Mouse (Mus musculus): ENCODE data around the gene Pml. TPM values are rescaled to one million over a fixed set of nuclear protein-coding genes. Genes with fewer than 3 reads are reported as not detected.
A peak's percentile ranks its signal among the peaks of the same experiment; 100 is the strongest.

Pml gene
- polyA plus RNA-seq (2016; fragmentation: Nextera tagmentation; extraction: Ambion mirVana) = 16.1 and 18.4 TPM in 2 replicates

DNA sequence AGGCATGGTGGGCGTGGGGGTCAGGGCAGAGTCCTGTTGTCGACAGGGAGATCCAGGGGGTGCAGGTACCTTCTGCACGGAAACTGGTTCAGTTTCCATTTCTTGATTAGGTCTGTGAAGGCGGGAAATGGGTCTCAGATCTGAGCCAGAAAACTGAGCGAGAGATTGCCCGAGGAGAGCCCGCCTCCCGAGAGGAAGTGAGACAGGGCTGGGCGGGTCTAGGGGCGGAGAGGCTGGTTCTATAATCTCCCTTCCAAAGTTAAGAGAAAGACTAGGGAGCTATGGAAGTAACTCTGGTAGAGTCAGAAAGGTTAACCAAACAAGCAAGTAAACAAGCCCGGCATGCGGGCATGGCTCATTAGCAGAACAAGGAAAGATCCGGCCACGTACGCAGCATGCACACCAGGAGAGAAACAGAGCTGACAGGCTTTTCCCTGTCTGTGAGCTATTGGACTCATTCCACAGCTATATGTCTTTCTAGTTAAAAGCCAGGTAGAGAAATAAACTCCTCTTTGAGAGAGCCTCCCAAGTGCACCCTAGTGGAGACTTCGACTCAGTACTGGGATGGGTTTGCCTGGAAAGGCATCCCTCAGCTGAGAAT is at the start of gene Pml:
Pml (minus strand) TSS at position 195 of the 601 bp plus-strand sequence.
- ATAC-seq (ENCODE audit: insufficient number of reproducible peaks, insufficient read depth, low FRiP score, low TSS enrichment, low read depth) = 0 out of 2 replicates have a peak, but pooled peaks have one; percentile 40
- WGBS = 1% methylated on average over 16 of the region's 16 CpGs

GRCm38 (mm10) chr9:58297961-58298477 is 48.4 kb upstream of the Pml start:
- Histone ChIP-seq H3K27ac (no peak overlapping the region), H3K9ac (replicated peaks) (no peak overlapping the region), H3K4me1 (replicated peaks) (peaks cover 28% of the 10 kb centered on the region), H3K4me3 (replicated peaks) (no peak overlapping the region), H3K27me3 (no peaks in the 10 kb centered on the region), H3K4me2 (no peak overlapping the region), H3K36me3 (peaks cover 32% of the 10 kb centered on the region), H3K9me3 (no peaks in the 10 kb centered on the region)
- ATAC-seq (ENCODE audit: insufficient number of reproducible peaks, insufficient read depth, low FRiP score, low TSS enrichment, low read depth) = no peak
- 62% methylated on average over 4 of the region's 4 CpGs for WGBS

More for the DNA sequence above, at the start of gene Pml:
- H3K4me2 ChIP-seq = peak within 1 kb of the TSS; percentile 76
- H3K4me1 ChIP-seq (replicated peaks) = peaks cover 35% of the 10 kb centered on the region
- peak within 1 kb of the TSS; percentile 87 for H3K27ac ChIP-seq
- peak within 1 kb of the TSS; percentile 70 for H3K9ac ChIP-seq (replicated peaks)
- no peaks in the 10 kb centered on the region for H3K27me3 ChIP-seq
- peaks cover 3% of the 10 kb centered on the region; the same call in 1 of the 2 replicates for H3K36me3 ChIP-seq
- H3K9me3 ChIP-seq = no peaks in the 10 kb centered on the region
- H3K4me3 ChIP-seq (replicated peaks) = peak within 1 kb of the TSS; percentile 54

DNA sequence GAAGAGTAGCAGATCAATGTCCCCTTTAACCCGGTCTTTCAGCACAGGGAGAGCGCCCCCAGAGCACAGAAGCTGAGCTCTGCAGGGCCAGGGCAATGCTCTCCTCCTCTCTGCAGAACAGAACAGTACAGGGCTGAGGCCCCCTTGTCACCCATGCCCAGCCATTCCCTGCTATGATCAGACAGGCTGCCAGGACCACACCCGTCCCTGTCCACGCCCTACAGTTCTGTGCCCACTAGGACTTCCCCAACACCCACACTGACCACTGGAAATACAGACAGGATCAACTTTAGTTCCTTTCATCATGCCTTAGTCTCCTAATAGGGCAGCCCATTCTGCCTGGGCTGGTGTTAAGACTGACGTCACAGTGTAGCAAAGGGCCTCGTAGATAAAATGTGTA is 47.5 kb upstream of the Pml start:
- no peaks in the 10 kb centered on the region for H3K27me3 ChIP-seq
- ATAC-seq (ENCODE audit: insufficient number of reproducible peaks, insufficient read depth, low FRiP score, low TSS enrichment, low read depth) = no peak
- H3K36me3 ChIP-seq = peaks cover 38% of the 10 kb centered on the region
- H3K9ac ChIP-seq (replicated peaks) = no peak overlapping the region
- WGBS = 92% methylated on average over 6 of the region's 6 CpGs
- H3K4me1 ChIP-seq (replicated peaks) = peaks cover 24% of the 10 kb centered on the region
- H3K9me3 ChIP-seq = no peaks in the 10 kb centered on the region
- no peak overlapping the region for H3K4me3 ChIP-seq (replicated peaks)
- no peak overlapping the region for H3K4me2 ChIP-seq
- H3K27ac ChIP-seq = no peak overlapping the region

DNA sequence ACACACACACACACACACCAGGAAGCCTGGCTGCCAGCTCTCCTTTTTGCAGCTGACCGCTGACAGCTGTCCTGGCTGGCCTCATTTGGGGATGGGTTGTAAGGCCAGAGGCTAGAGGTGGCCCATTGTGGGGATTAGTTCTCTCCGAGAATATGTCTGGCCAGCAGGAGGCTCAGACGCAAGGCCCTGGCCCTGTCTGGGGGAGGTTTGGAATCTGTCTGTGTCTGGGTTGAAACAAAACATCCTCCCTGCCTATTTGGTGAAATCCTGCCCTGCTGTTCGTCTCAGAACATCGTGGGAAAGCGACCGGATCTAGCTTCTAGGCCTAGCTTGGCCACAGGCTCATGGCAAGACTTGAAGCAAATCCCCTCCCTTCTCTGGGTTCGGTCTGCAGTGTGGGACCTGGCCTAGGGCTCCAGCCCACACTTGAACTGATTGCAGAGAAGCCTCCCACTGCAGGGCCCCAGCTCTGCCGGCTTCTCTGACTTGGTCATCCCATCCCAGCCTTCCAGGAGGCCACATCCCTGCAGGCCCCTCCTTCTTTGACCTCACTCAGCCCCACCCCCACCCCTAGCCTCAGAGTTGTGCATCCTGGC is 46.3 kb upstream of the Pml start:
- peak overlapping the region; percentile 69; the same call in 1 of the 2 replicates for H3K27ac ChIP-seq
- no peak overlapping the region for H3K4me2 ChIP-seq
- H3K9ac ChIP-seq (replicated peaks) = no peak overlapping the region
- H3K36me3 ChIP-seq = peaks cover 50% of the 10 kb centered on the region
- no peak overlapping the region for H3K4me3 ChIP-seq (replicated peaks)
- WGBS = 27% methylated on average over 9 of the region's 9 CpGs
- H3K4me1 ChIP-seq (replicated peaks) = peaks cover 24% of the 10 kb centered on the region
- no peaks in the 10 kb centered on the region for H3K27me3 ChIP-seq
- H3K9me3 ChIP-seq = no peaks in the 10 kb centered on the region
- no peak for ATAC-seq (ENCODE audit: insufficient number of reproducible peaks, insufficient read depth, low FRiP score, low TSS enrichment, low read depth)

DNA sequence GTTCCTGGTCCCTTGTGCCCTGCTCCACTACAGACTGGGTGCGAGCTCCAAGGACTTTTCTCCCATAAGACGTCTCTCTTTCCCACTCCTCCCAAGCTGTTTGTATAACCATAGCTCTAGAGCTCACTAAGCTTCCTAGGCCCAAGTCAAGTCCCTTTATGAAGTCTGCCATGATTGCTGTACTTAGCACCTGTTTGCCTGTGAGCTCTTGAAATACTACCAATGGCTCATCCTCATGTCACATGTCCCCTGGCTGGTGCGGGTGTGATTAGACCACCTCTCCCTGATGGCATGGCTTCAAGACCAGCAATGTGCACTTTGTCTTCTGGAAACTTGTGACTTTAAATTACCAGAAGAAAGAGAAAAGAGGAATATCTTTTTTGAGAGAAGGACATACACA is 45.8 kb upstream of the Pml start:
- Histone ChIP-seq H3K4me1 (replicated peaks) (peaks cover 24% of the 10 kb centered on the region), H3K36me3 (peaks cover 55% of the 10 kb centered on the region), H3K27me3 (no peaks in the 10 kb centered on the region), H3K4me2 (no peak overlapping the region), H3K4me3 (replicated peaks) (no peak overlapping the region), H3K9ac (replicated peaks) (no peak overlapping the region), H3K27ac (peak overlapping the region; percentile 69; the same call in 1 of the 2 replicates), H3K9me3 (no peaks in the 10 kb centered on the region)
- 91% methylated on average over 3 of the region's 3 CpGs for WGBS
- no peak for ATAC-seq (ENCODE audit: insufficient number of reproducible peaks, insufficient read depth, low FRiP score, low TSS enrichment, low read depth)

DNA sequence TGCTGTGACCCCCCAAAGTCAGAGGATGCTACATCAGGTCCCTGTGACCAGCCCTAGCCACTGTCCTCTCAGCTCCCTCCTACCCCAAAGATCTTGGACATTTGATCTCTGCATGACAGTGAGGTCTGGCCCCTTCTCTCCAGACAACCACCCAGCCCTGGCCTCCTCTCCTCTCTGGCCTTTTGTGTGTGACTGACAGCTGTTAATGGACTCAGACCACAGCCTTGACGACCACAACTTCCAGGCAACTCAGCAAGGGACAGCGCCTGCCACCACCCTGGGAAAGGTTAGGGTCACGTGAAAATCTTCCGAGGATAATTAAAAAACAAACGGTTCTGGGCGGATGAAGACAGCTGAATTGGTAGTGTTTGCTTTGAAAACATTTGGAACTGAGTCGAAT is 44.9 kb upstream of the Pml start:
- Histone ChIP-seq H3K9me3 (no peaks in the 10 kb centered on the region), H3K4me1 (replicated peaks) (peaks cover 19% of the 10 kb centered on the region), H3K4me3 (replicated peaks) (no peak overlapping the region), H3K27ac (no peak overlapping the region; the same call in 1 of the 2 replicates), H3K27me3 (no peaks in the 10 kb centered on the region), H3K4me2 (no peak overlapping the region), H3K9ac (replicated peaks) (no peak overlapping the region), H3K36me3 (peaks cover 58% of the 10 kb centered on the region)
- ATAC-seq (ENCODE audit: insufficient number of reproducible peaks, insufficient read depth, low FRiP score, low TSS enrichment, low read depth) = no peak
- WGBS = 56% methylated on average over 7 of the region's 7 CpGs

DNA sequence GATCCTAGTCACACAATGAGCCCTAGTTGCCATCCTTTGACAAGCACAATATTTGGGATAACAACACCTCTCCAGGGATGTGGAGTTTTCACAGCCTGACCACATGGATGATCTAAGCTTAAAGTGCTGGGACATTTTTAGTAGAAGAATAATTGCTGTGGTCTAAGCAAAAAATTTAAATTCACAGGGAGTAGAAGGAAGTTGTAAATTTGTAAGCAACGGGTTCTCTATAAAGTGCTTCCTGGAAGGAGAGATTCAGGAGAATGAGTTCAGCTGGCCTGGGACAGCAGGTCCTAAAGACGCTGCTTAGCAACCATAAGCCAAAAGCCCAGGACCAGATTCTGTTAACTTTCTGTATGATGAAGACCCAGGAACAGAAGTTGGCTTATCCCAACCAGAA is 40.3 kb upstream of the Pml start:
- WGBS = 48% methylated on average over 2 of the region's 2 CpGs
- ATAC-seq (ENCODE audit: insufficient number of reproducible peaks, insufficient read depth, low FRiP score, low TSS enrichment, low read depth) = no peak
- no peaks in the 10 kb centered on the region for H3K9me3 ChIP-seq

GRCm38 (mm10) chr9:58289090-58289489 is 39.5 kb upstream of the Pml start:
- Histone ChIP-seq H3K36me3 (peaks cover 46% of the 10 kb centered on the region), H3K4me1 (replicated peaks) (no peaks in the 10 kb centered on the region), H3K9me3 (no peaks in the 10 kb centered on the region), H3K27me3 (no peaks in the 10 kb centered on the region), H3K9ac (replicated peaks) (no peak overlapping the region), H3K4me2 (no peak overlapping the region), H3K4me3 (replicated peaks) (no peak overlapping the region), H3K27ac (no peak overlapping the region)
- ATAC-seq (ENCODE audit: insufficient number of reproducible peaks, insufficient read depth, low FRiP score, low TSS enrichment, low read depth) = no peak
- 64% methylated on average over 1 of the region's 1 CpGs for WGBS

More for the DNA sequence above, 40.3 kb upstream of the Pml start:
- H3K27ac ChIP-seq = no peak overlapping the region
- H3K4me3 ChIP-seq (replicated peaks) = no peak overlapping the region
- no peak overlapping the region for H3K4me2 ChIP-seq
- H3K27me3 ChIP-seq = no peaks in the 10 kb centered on the region
- no peaks in the 10 kb centered on the region for H3K4me1 ChIP-seq (replicated peaks)
- H3K36me3 ChIP-seq = peaks cover 53% of the 10 kb centered on the region
- H3K9ac ChIP-seq (replicated peaks) = no peak overlapping the region

GRCm38 (mm10) chr9:58283431-58283830 is 33.8 kb upstream of the Pml start:
- no peaks in the 10 kb centered on the region for H3K9me3 ChIP-seq
- 58% methylated on average over 7 of the region's 7 CpGs for WGBS
- ATAC-seq (ENCODE audit: insufficient number of reproducible peaks, insufficient read depth, low FRiP score, low TSS enrichment, low read depth) = no peak

GRCm38 (mm10) chr9:58281597-58281996 is 32.0 kb upstream of the Pml start:
- Histone ChIP-seq H3K4me1 (replicated peaks) (no peaks in the 10 kb centered on the region; the same call in 1 of the 2 replicates), H3K27me3 (no peaks in the 10 kb centered on the region), H3K9me3 (no peaks in the 10 kb centered on the region), H3K36me3 (no peaks in the 10 kb centered on the region), H3K9ac (replicated peaks) (no peak overlapping the region), H3K27ac (no peak overlapping the region), H3K4me2 (no peak overlapping the region), H3K4me3 (replicated peaks) (no peak overlapping the region)
- WGBS = 57% methylated on average over 3 of the region's 3 CpGs
- ATAC-seq (ENCODE audit: insufficient number of reproducible peaks, insufficient read depth, low FRiP score, low TSS enrichment, low read depth) = no peak

More at GRCm38 (mm10) chr9:58283431-58283830, 33.8 kb upstream of the Pml start:
- H3K4me3 ChIP-seq (replicated peaks) = no peak overlapping the region
- H3K27me3 ChIP-seq = no peaks in the 10 kb centered on the region
- no peak overlapping the region for H3K9ac ChIP-seq (replicated peaks)
- peak overlapping the region; percentile 45; the same call in 1 of the 2 replicates for H3K27ac ChIP-seq
- peaks cover 9% of the 10 kb centered on the region; the same call in 1 of the 2 replicates for H3K36me3 ChIP-seq
- no peaks in the 10 kb centered on the region; the same call in 1 of the 2 replicates for H3K4me1 ChIP-seq (replicated peaks)
- no peak overlapping the region for H3K4me2 ChIP-seq

GRCm38 (mm10) chr9:58280259-58281109 is 30.9 kb upstream of the Pml start:
- Histone ChIP-seq H3K4me3 (replicated peaks) (no peak overlapping the region), H3K36me3 (no peaks in the 10 kb centered on the region), H3K4me1 (replicated peaks) (peaks cover 4% of the 10 kb centered on the region), H3K9ac (replicated peaks) (no peak overlapping the region), H3K9me3 (no peaks in the 10 kb centered on the region), H3K27me3 (no peaks in the 10 kb centered on the region), H3K4me2 (0 out of 2 replicates have a peak overlapping the region, but pooled peaks have one; percentile 8), H3K27ac (no peak overlapping the region)
- ATAC-seq (ENCODE audit: insufficient number of reproducible peaks, insufficient read depth, low FRiP score, low TSS enrichment, low read depth) = no peak
- WGBS = 38% methylated on average over 9 of the region's 9 CpGs

Data from limb, embryonic 12.5 days (tissue).